Mouse (Mus musculus) intestine, postnatal 0 days (tissue): ENCODE data around the gene Wdr12. TPM values are rescaled to one million over a fixed set of nuclear protein-coding genes. Genes with fewer than 3 reads are reported as not detected.

Experiments
- ATAC-seq: fragments of 200-750 bp; cut with Nextera tagmentation; 2 replicates; pipeline ENCODE4 v1.8.0; 2017; ENCODE audit warnings: mild to moderate bottlenecking, moderate TSS enrichment, moderate library complexity
- H3K27ac ChIP-seq: fragments of 300-500 bp; sonication (generic); 2 replicates; pipeline ENCODE4 v1.5.1; 2014; ENCODE audit warnings: mild to moderate bottlenecking, low read depth, low read length, moderate library complexity
- H3K27me3 ChIP-seq: fragments of 300-500 bp; sonication (generic); replicated peaks from 2 replicates; pipeline ENCODE4 v1.6.1; 2014; ENCODE audit warnings: low read length, mixed read lengths; ENCODE audit not compliant: control insufficient read depth, insufficient read depth
- H3K36me3 ChIP-seq: fragments of 300-500 bp; sonication (generic); 2 replicates; pipeline ENCODE4 v1.6.1; 2014; ENCODE audit warnings: mild to moderate bottlenecking, moderate library complexity; ENCODE audit not compliant: control insufficient read depth, insufficient read depth
- H3K4me1 ChIP-seq: fragments of 300-500 bp; sonication (generic); replicated peaks from 2 replicates; pipeline ENCODE4 v1.6.1; 2014; ENCODE audit warnings: antibody characterized with exemption, low read length, mixed read lengths; ENCODE audit not compliant: control insufficient read depth, insufficient read depth
- H3K4me2 ChIP-seq: fragments of 300-500 bp; sonication (generic); replicated peaks from 2 replicates; pipeline ENCODE4 v1.6.1; 2014; ENCODE audit warnings: low read depth, mild to moderate bottlenecking, moderate library complexity
- H3K4me3 ChIP-seq: fragments of 300-500 bp; sonication (generic); 2 replicates; pipeline ENCODE4 v1.5.1; 2014; ENCODE audit warnings: low read depth, low read length
- H3K9ac ChIP-seq: fragments of 300-500 bp; sonication (generic); 2 replicates; pipeline ENCODE4 v1.6.1; 2014; ENCODE audit warnings: mild to moderate bottlenecking, low read depth, low read length
- H3K9me3 ChIP-seq: fragments of 300-500 bp; sonication (generic); 2 replicates; pipeline ENCODE4 v1.6.1; 2016; ENCODE audit warnings: mixed run types; ENCODE audit not compliant: control insufficient read depth
- CTCF ChIP-seq: sonication (generic); IDR thresholded peaks from 2 replicates; pipeline ENCODE4 v1.5.1; 2016; ENCODE audit warnings: low read depth, mild to moderate bottlenecking, control low read depth, antibody characterized with exemption, moderate library complexity
- WGBS: fragments of 180-500 bp; shearing (Covaris S2); extraction: QIAGEN DNeasy Blood & Tissue Kit; methylation state at CpG from one replicate; pipeline ENCODE4 v1.1.7; 2014; 5-methylcytosine and 5-hydroxymethylcytosine counted together
- polyA plus RNA-seq: library from polyadenylated mRNA; unstranded; fragments of >200 nt; fragmentation: Nextera tagmentation; extraction: Ambion mirVana; gene quantifications from 2 replicates; pipeline ENCODE4 v1.2.1, GENCODE M21; 2015

The Wdr12 gene
- polyA plus RNA-seq: 17.3 and 19.6 TPM in 2 replicates

DNA sequence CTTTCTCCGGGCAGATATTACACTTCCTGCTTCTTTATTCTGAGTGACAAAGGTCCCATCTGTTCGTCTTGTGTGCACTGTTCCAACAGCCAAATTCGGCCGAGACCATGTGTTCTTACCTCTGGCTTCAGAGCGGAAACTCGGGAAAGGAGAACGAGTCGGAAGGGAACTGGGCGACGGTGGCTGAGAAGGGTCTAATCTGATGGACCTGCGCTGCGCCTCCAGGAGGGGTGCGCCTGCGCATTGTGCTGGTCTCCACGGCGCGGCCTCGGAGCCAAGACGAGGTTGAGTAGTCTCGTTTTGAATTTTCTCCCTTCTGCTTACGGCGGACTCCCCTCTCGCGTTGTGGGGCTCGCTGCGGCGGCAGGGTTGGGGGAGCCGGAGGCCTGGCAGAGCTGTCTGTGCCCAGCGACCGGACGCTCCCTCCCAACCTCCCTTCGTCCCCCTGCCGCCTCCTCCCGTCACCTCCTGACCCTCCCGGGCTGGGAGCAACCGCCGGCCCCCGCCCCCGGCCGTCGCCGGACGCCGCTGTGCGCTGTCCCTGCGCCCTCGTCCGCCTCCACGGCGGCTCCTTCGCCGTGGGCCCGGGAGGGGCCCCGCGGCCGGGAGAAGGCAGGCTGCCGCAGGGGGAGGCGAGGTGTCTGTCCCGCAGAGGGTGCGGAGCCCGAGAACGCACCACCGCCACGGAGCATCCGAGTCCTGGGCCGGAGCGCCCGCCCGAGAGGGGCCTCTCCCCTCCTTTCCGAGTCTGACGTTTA, at the start of gene Wdr12, which contains the start of gene Carf:
Gene Wdr12 (minus strand): TSS at position 622 of the 758 bp plus-strand sequence.
Gene Carf (plus strand): TSS at position 224 of the 758 bp plus-strand sequence.
- Histone ChIP-seq H3K27ac (peak within 1 kb of the TSS; percentile 97), H3K4me1 (peaks cover 4% of the 10 kb centered on the region; the same call in 1 of the 2 replicates), H3K27me3 (no peaks in the 10 kb centered on the region), H3K9ac (peak within 1 kb of the TSS; percentile 91), H3K4me3 (peak within 1 kb of the TSS; percentile 96), H3K4me2 (peak within 1 kb of the TSS; percentile 81), H3K36me3 (peaks cover 5% of the 10 kb centered on the region; the same call in 1 of the 2 replicates), H3K9me3 (no peaks in the 10 kb centered on the region)
- TF ChIP-seq CTCF: 0 out of 2 replicates have a peak, but pooled peaks have one; percentile 15
- under 1% methylated on average over 69 of the region's 71 CpGs for WGBS
- peak; percentile 98 for ATAC-seq

DNA sequence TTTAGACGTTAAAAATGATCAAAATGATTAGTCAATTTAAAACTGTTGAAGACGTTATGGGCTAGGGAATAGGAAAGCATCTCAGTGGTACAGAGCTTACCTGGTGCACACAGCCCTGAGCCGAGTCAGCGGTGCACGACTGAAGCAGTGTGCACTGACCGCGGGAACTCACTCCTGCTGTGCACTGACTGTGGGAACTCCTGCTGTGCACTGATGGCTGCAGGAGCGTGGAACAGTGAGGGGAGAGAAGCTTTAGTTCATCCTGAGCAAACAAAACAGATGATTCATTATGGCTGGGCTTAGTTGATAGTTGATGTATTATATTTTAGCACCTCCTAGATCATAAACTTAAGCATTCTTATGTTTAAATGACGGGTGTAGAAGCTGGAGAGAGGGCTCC, 38.9 kb upstream of the Wdr12 start:
- Histone ChIP-seq H3K27ac (no peak overlapping the region), H3K4me2 (no peak overlapping the region), H3K4me3 (no peak overlapping the region), H3K9me3 (no peaks in the 10 kb centered on the region), H3K9ac (no peak overlapping the region), H3K27me3 (no peaks in the 10 kb centered on the region), H3K4me1 (no peaks in the 10 kb centered on the region), H3K36me3 (peaks cover 3% of the 10 kb centered on the region; the same call in 1 of the 2 replicates)
- ATAC-seq: no peak
- WGBS: 59% methylated on average over 9 of the region's 9 CpGs
- TF ChIP-seq CTCF: no peak

DNA sequence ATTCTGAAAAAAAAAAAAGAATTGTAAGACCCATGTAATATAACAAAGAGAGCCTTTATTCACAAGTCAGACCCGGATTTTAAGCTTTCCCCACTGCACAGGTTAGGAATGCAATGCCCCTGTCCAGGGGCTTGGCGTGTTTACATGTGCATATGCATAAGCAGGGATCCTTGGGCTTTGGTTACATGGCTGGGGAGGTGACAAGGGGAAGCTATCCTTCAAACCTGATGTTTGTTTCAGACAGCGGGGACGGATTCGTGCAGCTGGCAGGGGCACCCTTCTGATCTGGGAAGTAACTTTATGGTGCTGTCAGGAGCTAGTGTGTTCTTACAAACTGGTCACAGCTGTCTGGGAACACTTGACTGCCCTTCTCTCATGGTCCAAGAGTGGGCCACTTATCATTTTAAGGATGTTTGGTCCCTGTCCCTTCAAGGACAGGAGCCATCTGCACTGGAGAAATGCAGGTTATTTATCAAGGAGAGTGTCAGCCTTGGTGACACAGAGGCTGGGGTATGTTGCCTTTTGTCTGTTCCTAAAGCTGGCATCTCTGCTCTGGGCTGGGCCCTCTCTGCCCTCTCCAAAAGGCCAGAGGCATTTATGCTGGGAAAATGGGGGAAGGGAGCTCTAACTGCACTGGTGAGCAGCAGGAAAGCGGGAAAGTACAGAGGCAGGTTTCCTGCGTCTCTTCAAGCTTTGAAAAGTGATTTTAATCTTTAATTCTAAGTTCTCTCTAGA, 19.4 kb upstream of the Wdr12 start:
- WGBS: 75% methylated on average over 7 of the region's 7 CpGs
- no peak for ATAC-seq
- H3K27ac ChIP-seq: no peak overlapping the region

DNA sequence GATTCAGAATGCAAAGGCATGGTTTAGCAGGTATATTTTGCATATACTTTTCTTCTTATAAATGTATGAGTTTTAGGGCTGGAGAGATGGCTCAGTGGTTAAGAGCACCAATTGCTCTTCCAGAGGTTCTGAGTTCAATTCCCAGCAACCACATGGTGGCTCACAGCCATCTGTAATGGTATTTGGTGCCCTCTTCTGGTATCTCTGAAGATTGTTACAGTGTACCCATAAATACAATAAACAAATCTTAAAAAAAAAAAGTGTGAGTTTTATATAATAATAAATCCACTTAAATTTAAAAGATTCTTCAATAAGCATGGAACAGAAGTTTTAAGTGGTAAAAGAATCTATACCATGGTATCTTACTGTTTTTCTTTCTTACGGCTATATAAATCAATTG, 6.1 kb upstream of the Wdr12 start:
- no peak for ATAC-seq
- no peak overlapping the region for H3K4me3 ChIP-seq
- no peak overlapping the region for H3K4me2 ChIP-seq
- no peaks in the 10 kb centered on the region for H3K27me3 ChIP-seq
- H3K4me1 ChIP-seq: no peaks in the 10 kb centered on the region
- peaks cover 14% of the 10 kb centered on the region for H3K36me3 ChIP-seq
- 98% methylated on average over 1 of the region's 1 CpGs for WGBS
- no peaks in the 10 kb centered on the region for H3K9me3 ChIP-seq
- H3K27ac ChIP-seq: no peak overlapping the region
- TF ChIP-seq CTCF: peak; percentile 27; the same call in 1 of the 2 replicates
- H3K9ac ChIP-seq: no peak overlapping the region

More for the DNA sequence above, 19.4 kb upstream of the Wdr12 start:
- H3K4me2 ChIP-seq: no peak overlapping the region
- H3K36me3 ChIP-seq: peaks cover 3% of the 10 kb centered on the region; the same call in 1 of the 2 replicates
- no peaks in the 10 kb centered on the region for H3K27me3 ChIP-seq
- no peaks in the 10 kb centered on the region for H3K9me3 ChIP-seq
- no peak overlapping the region for H3K4me3 ChIP-seq
- no peak for TF ChIP-seq CTCF
- H3K4me1 ChIP-seq: no peaks in the 10 kb centered on the region
- H3K9ac ChIP-seq: no peak overlapping the region

DNA sequence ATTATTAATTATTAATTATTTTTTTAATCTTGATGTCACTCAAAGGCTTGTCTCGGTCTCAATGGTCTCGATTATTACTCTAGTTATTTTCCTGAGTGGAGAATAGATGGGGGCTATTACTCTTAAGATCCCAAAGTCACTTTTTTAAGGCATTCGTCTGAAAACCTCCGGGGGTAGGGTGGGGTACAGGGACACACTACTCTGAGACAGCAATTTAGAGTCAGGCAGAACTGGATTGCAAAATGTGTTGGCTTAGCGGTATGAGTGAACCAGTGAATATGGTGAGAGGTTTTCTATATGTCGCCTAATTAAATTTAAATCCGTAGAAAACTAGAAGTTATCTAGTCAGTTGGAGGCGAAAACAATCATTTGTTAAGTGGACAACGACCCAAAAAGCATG, 394 bp upstream of the Wdr12 start:
- Histone ChIP-seq H3K4me1 (peaks cover 4% of the 10 kb centered on the region; the same call in 1 of the 2 replicates), H3K36me3 (peaks cover 5% of the 10 kb centered on the region; the same call in 1 of the 2 replicates), H3K27ac (peak overlapping the region; percentile 97; the same call in 1 of the 2 replicates), H3K9ac (peak overlapping the region; percentile 91), H3K4me2 (peak overlapping the region; percentile 81), H3K4me3 (peak overlapping the region; percentile 96), H3K27me3 (no peaks in the 10 kb centered on the region), H3K9me3 (no peaks in the 10 kb centered on the region)
- WGBS: 16% methylated on average over 9 of the region's 9 CpGs
- ATAC-seq: no peak
- no peak for TF ChIP-seq CTCF
